Mouse (Mus musculus): ENCODE measurements around the gene Zdhhc24. TPM values are rescaled to one million over a fixed set of nuclear protein-coding genes. Genes with fewer than 3 reads are reported as not detected.
"Not testable (repeated sequence)": the region's sequence is repeated elsewhere in the genome, so short reads cannot be mapped to it uniquely, and the experiment has no call there.

Zdhhc24 gene
- 10 to 100 TPM; 16.7 to 21.8 TPM for total RNA-seq (2021)
- 78.3 and 80.4 TPM in 2 replicates for polyA plus RNA-seq (2012; rRNA removed)
- long read RNA-seq, transcript Zdhhc24-201 (3 exons, 2,558 nt): major isoform, 22 of 24 reads
- long read RNA-seq, partial matches to known transcripts: 1 of 24 reads
- long read RNA-seq, other reads (novel, unspliced or antisense): 0 of 24 reads

DNA sequence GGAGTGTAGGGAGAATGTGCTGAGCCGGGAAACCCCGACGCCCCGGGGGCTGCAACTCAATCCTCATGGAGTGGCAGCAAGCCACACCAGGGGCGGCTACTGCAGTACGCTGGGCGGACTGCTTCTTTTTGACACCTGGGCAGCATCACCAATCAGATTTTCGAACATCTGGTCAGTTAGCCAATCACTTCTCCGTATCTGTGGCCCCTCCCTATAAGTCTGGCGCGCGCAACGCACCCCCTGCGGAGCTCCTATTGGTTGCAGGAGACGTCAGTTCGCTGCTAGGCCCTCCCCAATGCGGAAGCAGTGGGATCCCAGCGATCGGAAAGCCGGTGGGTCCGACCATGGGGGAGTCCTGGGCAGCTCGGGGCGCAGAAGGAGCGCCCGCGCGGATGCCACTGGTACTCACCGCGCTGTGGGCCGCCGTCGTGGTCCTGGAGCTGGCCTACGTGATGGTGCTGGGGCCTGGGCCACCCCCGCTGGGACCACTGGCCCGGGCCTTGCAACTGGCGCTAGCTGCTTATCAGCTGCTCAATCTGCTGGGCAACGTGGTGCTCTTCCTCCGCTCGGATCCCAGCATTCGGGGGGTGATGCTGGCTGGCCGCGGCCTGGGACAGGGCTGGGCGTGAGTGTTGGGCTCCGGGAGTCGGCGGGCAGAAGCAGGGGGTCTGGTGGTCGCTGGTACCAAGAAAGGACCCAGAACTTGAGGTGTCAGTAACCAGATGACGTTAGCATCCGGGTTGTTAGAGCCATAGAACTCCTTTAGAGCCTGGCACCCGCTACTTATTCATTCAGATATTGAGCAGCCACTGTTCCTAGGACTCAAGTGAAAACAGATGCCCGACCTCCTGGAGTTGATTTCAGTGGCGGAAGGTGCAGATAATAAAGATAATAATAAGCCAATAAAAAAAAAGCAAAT lies at the start of gene Zdhhc24:
Zdhhc24 (plus strand) TSS at position 264 of the 919 bp plus-strand sequence.
- DNase-seq: peak; percentile 98

DNA sequence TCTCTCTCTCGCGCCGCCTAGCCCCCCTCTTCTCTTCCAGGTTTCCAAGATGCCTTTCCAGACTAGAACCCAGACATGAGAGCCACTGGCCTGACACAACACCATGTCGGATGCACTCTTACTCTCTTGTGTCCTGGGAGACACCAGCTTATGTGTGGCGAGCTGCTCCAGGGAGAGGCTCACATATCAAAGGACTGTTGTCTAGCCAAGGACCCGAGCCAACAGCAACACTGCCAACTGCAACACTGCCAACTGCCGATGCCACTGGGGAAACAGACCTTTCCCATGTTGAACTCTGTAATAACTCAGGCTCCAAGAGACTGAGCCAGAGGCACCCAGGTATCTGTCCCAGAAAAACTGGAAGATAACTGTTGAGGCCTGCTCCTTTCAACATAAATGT lies 49.3 kb upstream of the Zdhhc24 start:
- peak; percentile 85 for DNase-seq

DNA sequence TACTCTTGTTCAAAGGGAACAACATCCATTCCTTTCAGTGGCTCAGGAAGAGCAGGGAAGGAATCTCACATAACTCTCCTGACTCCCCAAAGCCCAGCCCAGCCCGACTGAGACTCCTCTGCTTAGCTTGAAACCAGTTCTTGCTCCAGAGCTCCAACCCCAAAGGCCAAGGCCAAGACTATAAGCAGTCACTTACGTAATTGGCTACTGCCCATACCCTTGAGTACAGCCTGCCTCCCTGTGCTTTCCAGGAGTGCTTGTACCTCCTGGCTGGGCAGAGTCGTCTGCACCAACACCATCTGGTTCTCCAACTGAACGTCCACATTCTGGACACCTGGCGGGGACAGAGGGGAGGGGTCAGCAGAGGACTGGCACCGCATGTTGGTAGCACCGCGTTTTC lies 44.5 kb upstream of the Zdhhc24 start:
- peak; percentile 74 for DNase-seq

DNA sequence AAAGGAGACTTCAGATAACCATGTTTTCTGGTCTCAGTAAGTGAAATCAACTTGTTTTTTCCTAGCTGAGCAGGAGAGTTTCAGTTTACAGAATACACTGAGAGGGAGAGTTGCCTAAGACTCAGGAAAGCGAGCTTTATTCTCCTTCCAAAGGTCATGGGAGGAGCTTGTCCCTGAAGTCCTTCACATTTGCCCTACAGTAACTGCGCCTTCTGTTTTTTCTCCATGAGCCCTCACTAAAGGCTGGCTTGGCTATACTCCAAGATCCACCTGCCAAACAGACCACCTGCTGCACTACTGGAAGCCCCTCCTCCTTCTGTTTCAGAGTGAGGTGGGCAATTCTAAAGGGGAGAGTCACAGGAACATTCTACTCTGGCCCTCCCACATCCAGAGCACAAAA lies 42.4 kb upstream of the Zdhhc24 start:
- peak; percentile 59 for DNase-seq

DNA sequence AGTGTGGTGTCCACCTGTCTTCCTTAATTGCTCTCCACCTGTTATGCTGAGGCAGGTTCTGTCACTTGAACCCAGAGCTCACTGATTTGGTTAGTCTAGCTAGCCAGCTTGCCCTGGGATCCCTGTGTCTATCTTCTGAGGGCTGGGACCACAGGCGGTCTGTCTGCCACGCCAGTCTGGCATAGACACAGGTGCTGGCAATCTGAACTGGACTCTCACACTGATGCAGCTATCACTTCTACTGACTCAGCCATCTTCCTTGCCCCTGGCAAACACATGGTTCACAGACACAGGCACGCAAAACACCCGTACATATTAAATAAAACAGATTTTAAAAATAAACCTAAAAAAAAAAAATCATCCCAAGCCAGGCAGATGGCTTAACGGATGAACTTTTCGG lies 41.4 kb upstream of the Zdhhc24 start:
- no peak for DNase-seq

DNA sequence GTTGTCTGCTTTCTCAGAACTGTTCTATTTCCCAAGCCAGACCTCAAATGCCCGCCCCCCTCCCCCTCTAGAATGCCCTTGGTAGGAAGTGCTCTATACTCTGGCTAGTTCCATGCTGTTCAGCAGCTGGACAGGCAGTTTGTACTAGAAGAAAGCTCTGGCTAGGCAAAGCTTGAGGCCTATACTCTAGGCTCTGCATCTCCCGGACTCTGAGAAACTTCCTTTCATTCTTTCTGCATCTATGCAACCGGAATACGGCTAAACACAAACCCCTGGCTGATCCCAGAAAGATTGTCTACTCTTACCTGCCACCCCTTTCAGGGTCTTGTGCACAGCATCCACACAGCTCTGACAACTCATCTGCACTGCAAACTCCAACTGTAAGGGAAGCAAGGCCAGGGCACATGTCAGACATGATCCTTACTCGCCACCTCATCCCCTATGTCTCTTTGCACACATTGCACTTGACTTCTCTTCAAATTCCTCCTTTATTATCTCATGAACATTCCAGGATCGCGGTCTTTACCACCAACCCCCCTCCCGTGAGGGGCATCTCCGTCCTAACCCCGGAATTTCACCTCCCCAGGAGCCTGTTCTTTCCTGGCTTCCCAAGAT lies 39.8 kb upstream of the Zdhhc24 start:
- peak; percentile 39 for DNase-seq

DNA sequence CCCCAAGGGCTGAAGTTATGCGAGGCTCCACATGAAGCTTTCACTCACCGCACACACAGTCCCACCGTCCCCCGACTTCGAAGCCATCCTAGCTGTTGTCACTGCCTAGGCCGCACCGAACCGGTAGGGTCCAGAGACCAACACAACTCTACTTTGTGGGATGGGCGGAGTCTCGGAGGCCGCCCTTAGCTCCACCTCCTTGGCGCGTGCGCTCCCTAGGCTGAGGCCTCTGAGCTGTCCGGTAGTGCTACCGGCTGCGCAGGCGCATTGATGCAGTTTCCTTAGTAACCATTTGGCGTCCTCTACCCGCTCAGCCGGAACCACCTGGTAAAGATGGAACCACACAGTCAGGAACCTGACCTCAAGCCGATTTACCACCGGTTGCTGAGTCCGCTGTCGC lies 39.3 kb upstream of the Zdhhc24 start, which contains the start of the genes Ccs and Ccdc87:
Ccs (minus strand) TSS at position 184 of the 400 bp plus-strand sequence.
Ccdc87 (plus strand) TSS at position 218 of the 400 bp plus-strand sequence.
- peak; percentile 98 for DNase-seq

DNA sequence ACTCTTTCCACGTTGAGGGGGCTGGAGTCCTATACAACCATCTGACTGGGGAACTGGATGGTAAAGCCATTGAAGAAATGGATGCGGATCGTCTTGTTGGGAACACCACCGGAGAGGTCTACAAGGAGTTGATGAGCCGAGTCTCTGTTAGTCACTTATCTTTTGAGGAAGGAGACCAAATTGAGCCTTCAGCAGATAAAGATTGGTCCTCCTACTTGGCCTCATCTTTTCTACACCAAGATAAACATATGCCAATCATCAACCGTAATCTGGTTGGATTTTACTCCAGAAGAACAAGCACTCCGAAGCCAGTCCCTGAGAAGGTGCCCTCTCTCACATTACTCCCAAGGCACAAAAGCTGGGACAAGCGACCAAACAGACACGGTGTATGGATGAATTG lies 37.6 kb upstream of the Zdhhc24 start:
- DNase-seq: no peak

DNA sequence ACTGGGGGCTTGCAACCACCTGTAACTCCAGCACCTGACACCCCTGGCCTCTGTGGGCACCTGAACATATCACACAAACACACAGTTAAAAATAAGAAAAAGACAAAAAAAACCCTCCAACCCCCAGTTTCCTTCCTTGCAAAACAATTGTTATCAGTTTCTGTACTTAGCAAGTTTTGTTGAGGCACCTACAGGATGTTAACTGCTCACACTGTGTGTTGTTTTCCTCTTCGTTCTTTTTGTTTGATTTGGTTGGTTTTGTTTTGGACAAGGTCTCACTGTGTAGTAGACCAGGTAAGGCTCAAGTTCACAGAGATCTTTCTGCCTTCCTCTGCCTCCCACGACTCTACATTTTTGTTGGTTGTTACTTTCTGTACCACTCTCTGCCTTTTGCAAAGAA lies 35.9 kb upstream of the Zdhhc24 start:
- DNase-seq: no peak

DNA sequence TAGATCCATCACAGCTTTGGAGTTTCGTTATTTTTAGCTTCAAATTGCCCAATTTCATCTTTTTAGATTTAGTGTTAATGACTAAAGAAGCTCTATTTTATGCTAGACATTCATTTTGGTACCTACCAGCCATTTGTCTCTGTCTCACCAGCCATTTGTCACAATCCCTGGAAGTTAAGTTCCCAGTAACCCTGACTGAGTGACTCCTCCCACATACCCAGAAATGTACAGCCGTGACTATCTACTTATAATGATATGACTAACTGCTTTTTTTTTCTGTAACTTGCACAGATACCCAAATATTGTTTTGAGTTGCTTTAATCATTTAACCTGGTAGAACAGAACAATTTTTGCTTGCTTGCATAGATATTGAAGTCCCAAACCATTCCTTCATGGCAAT lies 32.6 kb upstream of the Zdhhc24 start:
- DNase-seq: no peak

DNA sequence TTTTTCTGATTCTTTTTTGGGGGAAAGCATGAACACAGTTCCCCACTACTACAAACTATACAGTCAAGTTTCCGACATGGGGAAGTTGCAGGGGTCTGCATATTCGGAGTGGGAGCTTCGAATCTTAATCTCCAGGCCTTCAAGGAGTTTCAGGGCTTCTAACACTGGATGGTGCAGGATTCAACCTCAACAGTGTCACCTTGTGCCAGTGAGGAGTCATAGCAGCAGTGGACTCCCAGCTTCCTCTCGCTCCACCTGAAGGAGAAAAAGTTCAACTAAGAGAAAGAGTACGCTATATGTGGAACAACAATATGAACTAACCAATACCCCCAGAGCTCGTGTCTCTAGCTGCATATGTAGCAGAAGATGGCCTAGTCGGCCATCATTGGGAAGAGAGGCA lies 31.0 kb upstream of the Zdhhc24 start:
- DNase-seq: peak; percentile 42

DNA sequence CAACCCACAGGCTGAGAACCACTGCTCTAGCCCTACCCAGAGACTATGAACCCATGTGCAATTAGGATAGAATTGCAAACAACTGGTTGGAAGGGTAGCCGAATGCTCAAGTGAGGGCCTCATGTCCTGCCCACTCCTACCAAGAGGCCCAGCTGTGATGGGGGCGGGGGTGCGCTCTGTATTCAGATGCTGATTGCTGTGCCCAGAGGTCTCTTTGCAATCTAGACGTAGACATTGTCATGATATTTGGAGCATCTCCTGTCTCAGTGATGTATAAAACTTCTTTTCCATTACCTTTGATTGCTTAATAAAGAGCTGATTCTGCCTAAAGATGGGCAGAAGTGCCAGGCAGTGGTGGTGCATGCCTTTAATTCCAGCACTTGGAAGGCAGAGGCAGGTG lies 28.7 kb upstream of the Zdhhc24 start:
- no peak for DNase-seq

DNA sequence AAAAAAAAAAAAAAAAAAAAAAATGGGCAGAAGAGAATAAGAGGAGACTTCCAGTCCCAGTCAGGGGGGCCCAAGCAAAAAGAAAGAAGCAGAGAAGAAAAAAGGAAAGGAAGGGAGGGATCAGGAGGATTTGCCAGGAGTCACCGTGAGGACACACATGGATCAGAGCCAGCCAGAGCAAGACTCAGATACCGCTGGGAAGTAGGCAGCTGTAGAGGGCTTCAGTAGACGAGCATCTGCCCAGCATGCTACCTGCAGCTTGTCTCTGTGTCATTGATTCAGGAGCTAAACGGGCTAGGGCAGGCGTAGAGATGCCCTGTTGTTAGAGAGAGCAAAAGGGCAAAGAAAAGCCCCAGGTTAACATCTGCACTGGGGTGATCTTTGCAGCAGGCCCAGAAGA lies 28.2 kb upstream of the Zdhhc24 start:
- no peak for DNase-seq

DNA sequence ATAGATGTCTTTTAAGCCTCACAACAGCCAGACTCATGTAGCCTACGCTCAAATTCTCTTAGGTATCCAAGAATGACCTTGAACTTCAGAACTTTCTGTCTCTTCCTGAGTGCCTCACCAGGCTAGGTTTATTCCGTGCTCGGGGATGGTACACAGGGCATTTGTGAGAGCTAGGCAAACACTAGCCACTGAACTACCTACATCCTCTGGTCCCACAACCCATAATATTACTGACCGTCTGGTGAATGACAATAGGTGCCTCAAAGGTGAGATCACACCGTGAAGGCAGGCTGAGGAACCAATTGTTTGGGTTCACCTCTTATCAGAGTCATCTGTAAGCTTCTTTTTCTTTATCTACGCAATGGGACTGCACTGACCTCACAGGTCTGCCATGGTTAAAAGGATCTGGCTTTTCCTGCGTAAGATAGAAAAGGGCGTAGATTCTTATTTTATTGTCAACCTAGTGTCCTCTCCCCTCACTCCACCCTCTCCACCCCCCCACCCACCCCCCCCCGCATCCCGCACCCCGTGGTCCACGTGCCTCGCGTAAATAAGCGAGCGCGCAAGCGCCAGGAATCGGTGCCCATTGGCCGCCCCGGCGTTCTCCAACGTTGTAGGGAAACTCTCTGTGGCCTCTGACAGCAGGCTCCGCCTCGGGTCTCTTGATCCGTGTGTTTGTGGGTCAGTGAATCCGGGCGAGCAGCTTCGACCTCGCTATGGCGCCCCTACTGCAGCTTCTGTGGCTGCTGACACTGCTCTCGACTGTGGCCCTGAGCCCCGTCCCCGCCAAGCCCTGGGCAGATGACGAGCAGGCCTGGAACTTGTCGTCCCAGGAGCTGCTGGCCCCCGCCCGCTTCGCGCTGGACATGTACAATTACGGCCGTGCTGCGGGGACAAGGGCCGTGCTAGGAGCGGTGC lies 23.7 kb upstream of the Zdhhc24 start, which contains the start of gene Ctsf:
Ctsf (plus strand) TSS at position 579 of the 918 bp plus-strand sequence.
- DNase-seq: peak; percentile 97

DNA sequence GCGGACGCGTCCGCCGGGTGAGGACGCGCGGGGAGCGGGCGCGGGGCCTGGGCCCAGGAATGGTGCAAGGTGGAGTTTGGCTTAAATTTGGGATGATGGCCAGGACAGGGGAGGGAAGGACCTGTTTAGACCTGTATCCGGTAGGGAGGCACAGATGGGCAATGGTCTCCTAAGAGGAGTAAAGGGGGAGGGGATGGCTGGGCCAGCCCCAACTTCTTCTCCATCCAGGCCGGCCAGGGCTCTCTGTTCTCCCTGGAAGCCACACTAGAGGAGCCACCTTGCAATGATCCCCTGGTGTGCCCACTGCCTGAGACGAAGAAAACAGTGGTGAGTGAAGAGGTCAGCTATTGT lies 23.0 kb upstream of the Zdhhc24 start:
- no peak for DNase-seq

DNA sequence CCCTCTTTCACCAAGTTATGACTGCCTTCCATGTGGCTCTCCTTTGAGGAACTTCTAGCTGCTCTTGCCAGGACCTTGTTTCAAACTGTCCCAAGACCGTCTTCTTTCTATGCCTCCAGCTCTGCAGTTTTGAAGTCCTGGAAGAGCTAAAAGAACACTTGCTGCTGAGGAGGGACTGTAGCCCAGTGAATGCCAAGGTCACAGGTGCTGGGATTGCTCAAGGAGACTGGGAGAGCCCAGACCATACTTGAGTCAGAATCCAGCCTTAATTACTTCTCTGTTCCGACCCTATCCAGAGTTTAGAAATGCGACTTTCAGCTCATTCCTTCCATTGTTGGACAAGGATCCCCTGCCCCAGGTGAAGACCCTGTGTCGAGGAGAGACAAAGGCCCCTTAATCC lies 22.5 kb upstream of the Zdhhc24 start:
- DNase-seq: peak; percentile 76

DNA sequence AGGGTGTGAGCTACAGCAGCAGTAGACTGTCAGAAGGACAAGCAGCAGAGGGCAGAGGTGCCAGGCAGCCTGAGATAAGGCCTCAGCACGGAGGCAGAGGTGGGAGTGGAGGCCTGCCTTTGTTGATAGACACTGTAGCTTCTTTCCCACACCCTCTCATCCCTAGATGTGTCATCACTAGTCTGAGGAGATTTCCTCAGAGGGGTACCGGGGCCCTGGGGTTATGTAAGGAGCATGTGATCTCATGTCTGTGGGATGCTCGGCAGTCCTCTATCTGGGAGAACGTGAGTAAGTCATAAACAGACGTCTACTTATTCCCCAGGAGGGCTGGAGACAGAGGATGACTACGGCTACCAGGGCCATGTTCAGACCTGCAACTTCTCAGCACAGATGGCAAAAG lies 19.4 kb upstream of the Zdhhc24 start:
- no peak for DNase-seq

DNA sequence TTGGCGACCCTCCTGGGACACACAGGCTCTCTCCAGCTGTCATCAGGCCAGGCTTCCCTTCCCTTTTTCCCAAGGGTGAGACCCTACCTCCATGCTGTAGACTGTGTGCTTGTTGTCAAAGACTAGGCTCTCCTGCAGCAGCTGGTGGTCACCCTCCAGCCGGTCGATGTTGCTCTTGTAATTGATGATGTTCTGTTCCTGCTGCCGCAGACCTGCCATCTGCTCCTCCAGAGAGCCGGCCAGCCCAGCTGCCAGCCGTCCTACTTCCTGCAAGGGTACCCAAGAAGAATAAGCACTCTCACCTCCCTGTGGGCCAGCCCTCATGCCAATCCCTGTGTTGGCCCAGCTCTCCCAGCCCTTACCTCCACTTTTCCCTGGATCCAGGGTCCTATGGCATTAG lies 15.4 kb upstream of the Zdhhc24 start:
- DNase-seq: no peak

DNA sequence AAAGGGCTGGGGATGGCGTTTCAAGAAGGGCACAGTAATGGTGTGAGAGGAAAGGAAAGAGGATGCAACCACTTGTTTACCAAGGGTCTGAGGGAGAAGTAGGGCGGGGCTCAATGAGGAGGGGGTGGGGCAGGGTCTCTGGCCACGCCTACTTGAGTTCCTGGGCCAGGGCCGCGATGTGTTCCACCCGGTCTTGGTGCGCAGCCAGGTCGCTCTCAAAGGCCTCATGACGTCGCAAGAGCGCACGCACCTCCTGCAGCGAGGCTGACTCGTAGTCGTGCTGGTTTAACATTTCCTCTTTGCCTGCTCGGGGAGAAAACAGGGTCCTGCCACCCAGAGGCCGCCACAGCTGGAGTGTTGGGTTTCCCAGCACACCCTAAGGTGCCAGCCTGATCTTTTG lies 13.3 kb upstream of the Zdhhc24 start:
- peak; percentile 39 for DNase-seq

DNA sequence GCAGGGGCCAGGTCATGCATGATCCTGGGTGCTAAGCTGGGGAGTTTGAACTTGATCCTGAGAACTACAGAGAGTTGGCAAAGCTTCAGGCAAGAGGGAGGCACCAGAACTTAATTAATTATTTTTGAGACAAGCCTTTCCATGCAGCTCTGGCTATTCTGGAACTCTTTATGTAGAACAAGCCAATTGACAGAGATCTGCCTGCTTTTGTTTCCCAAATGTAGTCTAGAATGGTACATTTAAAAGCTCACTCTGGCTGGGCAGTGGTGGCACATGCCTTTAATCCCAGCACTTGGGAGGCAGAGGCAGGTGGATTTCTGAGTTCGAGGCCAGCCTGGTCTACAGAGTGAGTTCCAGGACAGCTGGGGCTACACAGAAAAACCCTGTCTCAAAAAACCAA lies 3.9 kb upstream of the Zdhhc24 start:
- DNase-seq: not testable (repeated sequence)

DNA sequence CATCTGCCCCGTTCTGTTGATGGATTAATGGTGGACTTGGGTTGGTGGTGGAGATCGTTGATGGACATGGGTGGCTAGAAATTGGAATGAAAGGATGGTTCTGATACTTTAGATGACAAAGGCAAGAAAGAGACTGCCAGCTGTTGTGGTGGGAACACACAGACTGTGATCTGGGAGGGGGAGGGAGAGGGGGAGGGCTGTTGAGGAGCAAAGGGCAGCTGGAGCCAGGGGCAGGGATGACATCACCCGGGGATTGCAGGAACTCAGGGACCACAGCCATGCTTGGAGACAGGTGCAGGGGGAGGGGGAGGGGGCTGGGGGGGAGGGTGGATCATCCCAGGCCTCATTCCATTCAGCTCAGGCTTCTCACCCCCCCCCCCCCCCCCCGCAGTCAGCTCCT lies 2.2 kb upstream of the Zdhhc24 start:
- no peak for DNase-seq

DNA sequence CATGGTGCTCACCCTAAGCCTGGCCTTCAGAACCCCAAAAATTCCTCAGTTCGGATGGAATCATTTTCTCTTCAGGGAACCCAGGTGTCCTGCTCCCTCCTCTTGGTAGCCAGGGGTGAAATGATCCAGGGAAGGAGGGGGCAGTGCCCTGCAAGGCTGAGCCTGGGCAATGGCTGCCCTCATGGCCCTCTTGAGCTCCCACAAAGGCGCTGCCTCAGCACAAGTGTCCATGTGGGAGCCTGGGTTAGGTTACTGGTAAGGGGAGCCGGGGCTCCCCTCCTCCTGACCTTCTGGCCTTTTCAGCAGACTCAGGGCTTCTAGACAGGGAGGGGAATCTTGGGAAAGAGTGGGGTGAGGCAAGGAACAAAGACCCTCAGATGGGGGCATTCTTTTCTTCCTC lies 1.7 kb upstream of the Zdhhc24 start:
- DNase-seq: no peak

All from adrenal gland, adult 2 months (tissue).